ENCODE assay signal across 22 mouse cellular contexts in the genomic region with DNA sequence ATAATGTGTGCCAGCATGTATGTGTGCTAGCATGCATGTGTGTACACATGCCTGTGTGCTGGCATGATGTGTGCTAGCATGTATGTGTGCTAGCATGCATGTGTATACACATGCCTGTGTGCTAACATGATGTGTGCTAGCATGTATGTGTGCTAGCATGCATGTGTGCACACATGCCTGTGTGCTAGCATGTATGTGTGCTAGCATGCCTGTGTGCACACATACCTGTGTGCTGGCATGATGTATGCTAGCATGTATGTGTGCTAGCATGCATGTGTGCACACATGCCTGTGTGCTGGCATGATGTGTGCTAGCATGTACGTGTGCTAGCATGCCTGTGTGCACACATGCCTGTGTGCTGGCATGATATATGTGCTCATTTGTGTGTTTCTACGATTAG.
"Had no signal": no experiment of that assay in that cellular context is flagged by ENCODE, and none has a peak within 500 bp of the region (broad histone marks: within the 10 kb centered on the region; RNA-seq: fewer than 3 reads in every experiment).

No protein-coding gene starts in this region.

- H3K9ac ChIP-seq: forebrain, postnatal 0 days; heart, embryonic 12.5 days; hindbrain, embryonic 15.5 days; intestine, embryonic 15.5 days; kidney, embryonic 15.5 days; limb, embryonic 13.5 days; limb, embryonic 15.5 days had no signal

- H3K27ac ChIP-seq: heart, embryonic 10.5 days; hindbrain, embryonic 10.5 days; hindbrain, embryonic 15.5 days; intestine, embryonic 15.5 days; kidney, embryonic 15.5 days; kidney, postnatal 0 days; limb, embryonic 13.5 days; limb, embryonic 15.5 days had no signal

- H3K36me3 ChIP-seq: heart, embryonic 10.5 days; heart, embryonic 12.5 days; hindbrain, embryonic 10.5 days; hindbrain, embryonic 15.5 days; intestine, embryonic 15.5 days; kidney, embryonic 15.5 days; limb, embryonic 13.5 days; limb, embryonic 15.5 days had no signal

- H3K4me2 ChIP-seq: heart, embryonic 12.5 days; hindbrain, embryonic 15.5 days; intestine, embryonic 15.5 days; kidney, embryonic 15.5 days; limb, embryonic 13.5 days; limb, embryonic 15.5 days had no signal

- H3K27me3 ChIP-seq: hindbrain, embryonic 15.5 days; intestine, embryonic 15.5 days; kidney, embryonic 15.5 days; limb, embryonic 13.5 days; limb, embryonic 15.5 days had no signal

- H3K4me3 ChIP-seq: heart, embryonic 10.5 days; heart, embryonic 12.5 days; hindbrain, embryonic 10.5 days; hindbrain, embryonic 15.5 days; intestine, embryonic 15.5 days; kidney, embryonic 15.5 days; limb, embryonic 13.5 days; limb, embryonic 15.5 days had no signal

- H3K4me1 ChIP-seq: heart, embryonic 10.5 days; heart, embryonic 12.5 days; hindbrain, embryonic 10.5 days; intestine, embryonic 15.5 days; kidney, embryonic 15.5 days; limb, embryonic 13.5 days had no signal

- H3K9me3 ChIP-seq: heart, embryonic 10.5 days; hindbrain, embryonic 10.5 days; hindbrain, embryonic 15.5 days; intestine, embryonic 15.5 days; kidney, embryonic 15.5 days; limb, embryonic 13.5 days; limb, embryonic 15.5 days had no signal

- DNase-seq: forebrain, postnatal 0 days; gastrocnemius, postnatal 10 days; gastrocnemius, postnatal 25 days; heart, adult 18-20 months; heart, postnatal 4 days; kidney, adult 18-20 months; kidney, adult 8-10 months; kidney, postnatal 14 days; kidney, postnatal 36 days; layer of hippocampus, adult 9-11 months; layer of hippocampus, postnatal 36 days had no signal

- ATAC-seq: forebrain, postnatal 0 days; inflammation-experienced regulatory T-cells, adult 6 months; intestine, embryonic 15.5 days; intestine, postnatal 0 days had no signal
